Mouse (Mus musculus) MEL (cell line): ENCODE data around the gene Rcan1. TPM values are rescaled to one million over a fixed set of nuclear protein-coding genes. Genes with fewer than 3 reads are reported as not detected.

Experiments
- DNase-seq: peaks from one replicate; pipeline ENCODE4 v3.0.0; 2011; ENCODE audit warnings: low read depth, low spot score
- H3K27ac ChIP-seq: 2 replicates; pipeline ENCODE4 v1.5.1; 2012; ENCODE audit warnings: low read depth, mild to moderate bottlenecking, control low read depth, low read length, moderate library complexity; ENCODE audit not compliant: control insufficient read depth
- H3K27me3 ChIP-seq, 2 experiments: fragments of 150-350 bp in 1 of 2; sonication (generic) in 1 of 2; 2 replicates each; pipeline ENCODE4 v1.6.1; 2012; ENCODE audit warnings: low read length in 2 of 2, mild to moderate bottlenecking in 2 of 2, improper control_type of control experiment in 1 of 2, moderate library complexity in 1 of 2; ENCODE audit not compliant: insufficient read depth in 2 of 2, control insufficient read depth in 1 of 2
- H3K36me3 ChIP-seq, 2 experiments: 2 replicates each; pipeline ENCODE4 v1.6.1; 2012 to 2014; ENCODE audit warnings: low read length in 2 of 2, improper control_type of control experiment in 1 of 2, inconsistent platforms in 1 of 2, mild to moderate bottlenecking in 1 of 2; ENCODE audit not compliant: insufficient read depth in 2 of 2, control insufficient read depth in 1 of 2
- H3K4me1 ChIP-seq, 2 experiments: fragments of 150-350 bp in 1 of 2; sonication (generic) in 1 of 2; 2 replicates each; pipeline ENCODE4 v1.6.1; 2012; ENCODE audit warnings: low read length in 2 of 2, improper control_type of control experiment in 1 of 2, mild to moderate bottlenecking in 1 of 2; ENCODE audit not compliant: insufficient read depth in 2 of 2, control insufficient read depth in 1 of 2
- H3K4me3 ChIP-seq, 2 experiments: fragments of 150-350 bp in 1 of 2; sonication (generic) in 1 of 2; 2 replicates each; pipeline ENCODE4 v1.5.1; 2012; ENCODE audit warnings: low read depth in 2 of 2, low read length in 2 of 2, mild to moderate bottlenecking in 2 of 2, moderate library complexity in 2 of 2, control low read depth in 1 of 2, improper control_type of control experiment in 1 of 2; ENCODE audit not compliant: control insufficient read depth in 1 of 2, insufficient read depth in 1 of 2
- H3K79me2 ChIP-seq: 2 replicates; pipeline ENCODE4 v1.6.1; 2012; ENCODE audit warnings: mild to moderate bottlenecking, low read length, moderate library complexity; ENCODE audit not compliant: control insufficient read depth, poor library complexity, insufficient read depth
- H3K9ac ChIP-seq: 2 replicates; pipeline ENCODE4 v1.6.1; 2012; ENCODE audit warnings: low read depth, mild to moderate bottlenecking, control low read depth, low read length, moderate library complexity; ENCODE audit not compliant: control insufficient read depth, poor library complexity, severe bottlenecking
- H3K9me3 ChIP-seq: fragments of 150-350 bp; sonication (generic); replicated peaks from 2 replicates; pipeline ENCODE4 v1.6.1; 2012; ENCODE audit warnings: mild to moderate bottlenecking, low read length, improper control_type of control experiment, moderate library complexity; ENCODE audit not compliant: insufficient read depth
- BHLHE40 ChIP-seq: IDR thresholded peaks from 2 replicates; pipeline ENCODE4 v1.6.1; 2012; ENCODE audit warnings: low read depth, mild to moderate bottlenecking, inconsistent platforms, low read length, improper control_type of control experiment, borderline replicate concordance
- CHD1 ChIP-seq: IDR thresholded peaks from 2 replicates; pipeline ENCODE4 v1.6.1; 2012; ENCODE audit warnings: low read depth, mild to moderate bottlenecking, inconsistent platforms, low read length, improper control_type of control experiment
- CHD2 ChIP-seq: IDR thresholded peaks from 2 replicates; pipeline ENCODE4 v1.6.1; 2011; ENCODE audit warnings: low read length, improper control_type of control experiment
- CTCF ChIP-seq, 3 experiments: IDR thresholded peaks in 2 of 3; conservative IDR thresholded peaks in 1 of 3; 2 replicates each; pipeline ENCODE4 v1.5.1; 2011 to 2012; ENCODE audit warnings: low read length in 3 of 3, low read depth in 2 of 3, mild to moderate bottlenecking in 2 of 3, improper control_type of control experiment in 1 of 3, inconsistent platforms in 1 of 3, mixed read lengths in 1 of 3, moderate library complexity in 1 of 3; ENCODE audit not compliant: control insufficient read depth in 1 of 3, insufficient read depth in 1 of 3, poor library complexity in 1 of 3, severe bottlenecking in 1 of 3
- ELF1 ChIP-seq: IDR thresholded peaks from 2 replicates; pipeline ENCODE4 v1.6.1; 2014; ENCODE audit warnings: low read depth, mild to moderate bottlenecking, inconsistent platforms, low read length, improper control_type of control experiment, moderate library complexity
- EP300 ChIP-seq, 2 experiments: IDR thresholded peaks; 2 replicates each; pipeline ENCODE4 v1.6.1; 2011; ENCODE audit warnings: improper control_type of control experiment in 2 of 2, low read length in 2 of 2, low read depth in 1 of 2, mild to moderate bottlenecking in 1 of 2
- ETS1 ChIP-seq: IDR thresholded peaks from 2 replicates; pipeline ENCODE4 v1.6.1; 2012; ENCODE audit warnings: low read depth, mild to moderate bottlenecking, inconsistent platforms, low read length, improper control_type of control experiment, moderate library complexity
- GABPA ChIP-seq: IDR thresholded peaks from 2 replicates; pipeline ENCODE4 v1.6.1; 2012; ENCODE audit warnings: low read depth, mild to moderate bottlenecking, inconsistent platforms, low read length, improper control_type of control experiment, moderate library complexity
- GATA1 ChIP-seq: IDR thresholded peaks from 2 replicates; pipeline ENCODE4 v1.6.1; 2011; ENCODE audit warnings: low read depth, low read length, improper control_type of control experiment
- HCFC1 ChIP-seq: IDR thresholded peaks from 2 replicates; pipeline ENCODE4 v1.6.1; 2012; ENCODE audit warnings: low read depth, mild to moderate bottlenecking, inconsistent platforms, low read length, improper control_type of control experiment, moderate library complexity
- JUND ChIP-seq: IDR thresholded peaks from 2 replicates; pipeline ENCODE4 v1.6.1; 2011; ENCODE audit warnings: low read depth, mild to moderate bottlenecking, improper control_type of control experiment, low read length
- KAT2A ChIP-seq: conservative IDR thresholded peaks from 2 replicates; pipeline ENCODE4 v1.6.1; 2012; ENCODE audit warnings: low read depth, low read length, improper control_type of control experiment, inconsistent platforms
- MAFK ChIP-seq: IDR thresholded peaks from 2 replicates; pipeline ENCODE4 v1.6.1; 2011; ENCODE audit warnings: low read depth, mild to moderate bottlenecking, low read length, improper control_type of control experiment, borderline replicate concordance
- MAX ChIP-seq: IDR thresholded peaks from 2 replicates; pipeline ENCODE4 v1.6.1; 2011; ENCODE audit warnings: low read length, improper control_type of control experiment
- MAZ ChIP-seq: IDR thresholded peaks from 2 replicates; pipeline ENCODE4 v1.6.1; 2012; ENCODE audit warnings: low read depth, mild to moderate bottlenecking, inconsistent platforms, low read length, improper control_type of control experiment
- MEF2A ChIP-seq: IDR thresholded peaks from 2 replicates; pipeline ENCODE4 v1.6.1; 2014; ENCODE audit warnings: low read depth, mild to moderate bottlenecking, inconsistent platforms, low read length, improper control_type of control experiment; ENCODE audit not compliant: poor library complexity, insufficient replicate concordance, severe bottlenecking; ENCODE audit errors: extremely low read depth
- MXI1 ChIP-seq: IDR thresholded peaks from 2 replicates; pipeline ENCODE4 v1.6.1; 2011; ENCODE audit warnings: mild to moderate bottlenecking, low read depth, low read length, improper control_type of control experiment
- MYB ChIP-seq: IDR thresholded peaks from 2 replicates; pipeline ENCODE4 v1.6.1; 2011; ENCODE audit warnings: mild to moderate bottlenecking, low read depth, low read length, improper control_type of control experiment
- MYC ChIP-seq: IDR thresholded peaks from 2 replicates; pipeline ENCODE4 v1.6.1; 2011; ENCODE audit warnings: low read depth, mild to moderate bottlenecking, low read length, improper control_type of control experiment, moderate library complexity
- NELFE ChIP-seq: IDR thresholded peaks from 2 replicates; pipeline ENCODE4 v1.6.1; 2011; ENCODE audit warnings: low read depth, low read length, improper control_type of control experiment
- NRF1 ChIP-seq: IDR thresholded peaks from 2 replicates; pipeline ENCODE4 v1.6.1; 2014; ENCODE audit warnings: low read depth, mild to moderate bottlenecking, inconsistent platforms, low read length, improper control_type of control experiment, moderate library complexity; ENCODE audit not compliant: poor library complexity, insufficient read depth, severe bottlenecking
- POLR2A ChIP-seq, 2 experiments: IDR thresholded peaks; 2 replicates each; pipeline ENCODE4 v1.6.1; 2011 to 2012; ENCODE audit warnings: low read length in 2 of 2, mild to moderate bottlenecking in 2 of 2, control low read depth in 1 of 2, improper control_type of control experiment in 1 of 2, low read depth in 1 of 2, moderate library complexity in 1 of 2; ENCODE audit not compliant: control insufficient read depth in 1 of 2, insufficient read depth in 1 of 2, poor library complexity in 1 of 2
- POLR2AphosphoS2 ChIP-seq: IDR thresholded peaks from 2 replicates; pipeline ENCODE4 v1.6.1; 2011; ENCODE audit warnings: low read length, improper control_type of control experiment
- POLR2AphosphoS5 ChIP-seq: IDR thresholded peaks from 2 replicates; pipeline ENCODE4 v1.6.1; 2012; ENCODE audit warnings: low read depth, borderline replicate concordance, mild to moderate bottlenecking, inconsistent platforms, low read length, moderate library complexity, mixed read lengths
- RAD21 ChIP-seq: IDR thresholded peaks from 2 replicates; pipeline ENCODE4 v1.6.1; 2011; ENCODE audit warnings: mild to moderate bottlenecking, low read depth, low read length, improper control_type of control experiment
- RCOR1 ChIP-seq: IDR thresholded peaks from 2 replicates; pipeline ENCODE4 v1.6.1; 2012; ENCODE audit warnings: low read depth, mild to moderate bottlenecking, inconsistent platforms, low read length, improper control_type of control experiment
- SIN3A ChIP-seq: IDR thresholded peaks from 2 replicates; pipeline ENCODE4 v1.6.1; 2012; ENCODE audit warnings: low read length, improper control_type of control experiment, inconsistent platforms
- SMC3 ChIP-seq: IDR thresholded peaks from 2 replicates; pipeline ENCODE4 v1.6.1; 2011; ENCODE audit warnings: low read depth, low read length, improper control_type of control experiment
- TAL1 ChIP-seq: IDR thresholded peaks from 2 replicates; pipeline ENCODE4 v1.6.1; 2012; ENCODE audit warnings: mild to moderate bottlenecking, inconsistent platforms, low read length, moderate library complexity, mixed read lengths
- TBP ChIP-seq: IDR thresholded peaks from 2 replicates; pipeline ENCODE4 v1.8.0; 2011; ENCODE audit warnings: low read depth, low read length, improper control_type of control experiment
- TCF12 ChIP-seq: IDR thresholded peaks from 2 replicates; pipeline ENCODE4 v1.6.1; 2014; ENCODE audit warnings: low read depth, mild to moderate bottlenecking, inconsistent platforms, low read length, improper control_type of control experiment, moderate library complexity
- UBTF ChIP-seq: IDR thresholded peaks from 2 replicates; pipeline ENCODE4 v1.6.1; 2012; ENCODE audit warnings: low read depth, mild to moderate bottlenecking, inconsistent platforms, low read length, improper control_type of control experiment, moderate library complexity, borderline replicate concordance; ENCODE audit not compliant: insufficient read depth
- USF1 ChIP-seq: IDR thresholded peaks from 2 replicates; pipeline ENCODE4 v1.6.1; 2014; ENCODE audit warnings: low read depth, mild to moderate bottlenecking, inconsistent platforms, low read length, improper control_type of control experiment, moderate library complexity
- USF2 ChIP-seq, 2 experiments: IDR thresholded peaks; 2 replicates each; pipeline ENCODE4 v1.6.1; 2011 to 2012; ENCODE audit warnings: improper control_type of control experiment in 2 of 2, low read length in 2 of 2, borderline replicate concordance in 1 of 2, inconsistent platforms in 1 of 2, low read depth in 1 of 2, mild to moderate bottlenecking in 1 of 2; ENCODE audit not compliant: insufficient read depth in 1 of 2
- ZC3H11A ChIP-seq: IDR thresholded peaks from 2 replicates; pipeline ENCODE4 v1.6.1; 2012; ENCODE audit warnings: low read depth, mild to moderate bottlenecking, inconsistent platforms, low read length, improper control_type of control experiment
- ZKSCAN1 ChIP-seq: IDR thresholded peaks from 2 replicates; pipeline ENCODE4 v1.6.1; 2012; ENCODE audit warnings: low read depth, mild to moderate bottlenecking, inconsistent platforms, low read length, improper control_type of control experiment, moderate library complexity
- ZMIZ1 ChIP-seq: IDR thresholded peaks from 2 replicates; pipeline ENCODE4 v1.6.1; 2012; ENCODE audit warnings: low read depth, mild to moderate bottlenecking, inconsistent platforms, low read length, improper control_type of control experiment, moderate library complexity
- ZNF384 ChIP-seq: IDR thresholded peaks from 2 replicates; pipeline ENCODE4 v1.6.1; 2012; ENCODE audit warnings: low read depth, mild to moderate bottlenecking, inconsistent platforms, low read length, improper control_type of control experiment
- polyA plus RNA-seq, 2 experiments: library from polyadenylated mRNA; stranded (reverse) in 1 of 2; unstranded in 1 of 2; fragments of >175 nt in 1 of 2; fragments of >200 nt in 1 of 2; gene quantifications; 2 replicates each; pipeline versions ENCODE4 v1.2.1 to v1.2.4; 2012; ENCODE audit warnings: low replicate concordance in 2 of 2, low read depth in 1 of 2; ENCODE audit not compliant: insufficient read length in 2 of 2, insufficient read depth in 1 of 2, missing spikeins in 1 of 2
- total RNA-seq: library from RNA; depleted of rRNA; stranded (reverse); fragments of 300-350 nt; gene quantifications from 2 replicates; pipeline ENCODE4 v1.2.3, GENCODE M21; 2012

Gene Rcan1
- total and polyA plus RNA-seq, 3 experiments = 9.5 to 14.6 TPM; not detected in 1

DNA sequence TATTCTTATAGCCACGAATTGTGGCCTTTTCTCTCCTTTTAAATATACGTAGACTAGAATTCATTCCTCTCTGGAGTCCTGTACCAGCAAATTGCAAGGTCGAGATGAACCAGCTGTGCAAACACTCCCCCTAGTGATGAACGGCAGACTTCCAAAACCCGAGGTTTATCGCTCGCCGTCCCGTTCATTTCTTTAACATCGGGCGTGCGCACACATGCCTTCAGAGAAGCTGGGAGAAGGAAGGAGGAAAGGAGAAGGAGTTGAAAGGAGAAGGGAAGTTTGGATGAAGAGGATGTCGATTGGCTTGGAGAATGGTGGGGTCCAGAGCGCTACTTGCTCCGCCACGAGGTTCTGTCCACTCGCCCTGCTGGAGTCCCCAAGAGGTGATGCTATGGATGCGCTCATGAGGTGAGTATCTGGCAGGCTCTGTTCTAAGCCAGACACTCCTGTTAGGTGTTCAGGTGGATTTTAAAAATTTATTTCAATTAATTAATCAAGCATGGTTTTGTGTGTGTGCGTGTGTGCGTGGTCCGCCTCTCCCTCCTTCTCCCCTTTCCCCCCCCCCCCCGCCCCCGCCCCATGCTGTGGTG lies 8.0 kb upstream of the Rcan1 start:
- no peak overlapping the region for H3K4me3 ChIP-seq

DNA sequence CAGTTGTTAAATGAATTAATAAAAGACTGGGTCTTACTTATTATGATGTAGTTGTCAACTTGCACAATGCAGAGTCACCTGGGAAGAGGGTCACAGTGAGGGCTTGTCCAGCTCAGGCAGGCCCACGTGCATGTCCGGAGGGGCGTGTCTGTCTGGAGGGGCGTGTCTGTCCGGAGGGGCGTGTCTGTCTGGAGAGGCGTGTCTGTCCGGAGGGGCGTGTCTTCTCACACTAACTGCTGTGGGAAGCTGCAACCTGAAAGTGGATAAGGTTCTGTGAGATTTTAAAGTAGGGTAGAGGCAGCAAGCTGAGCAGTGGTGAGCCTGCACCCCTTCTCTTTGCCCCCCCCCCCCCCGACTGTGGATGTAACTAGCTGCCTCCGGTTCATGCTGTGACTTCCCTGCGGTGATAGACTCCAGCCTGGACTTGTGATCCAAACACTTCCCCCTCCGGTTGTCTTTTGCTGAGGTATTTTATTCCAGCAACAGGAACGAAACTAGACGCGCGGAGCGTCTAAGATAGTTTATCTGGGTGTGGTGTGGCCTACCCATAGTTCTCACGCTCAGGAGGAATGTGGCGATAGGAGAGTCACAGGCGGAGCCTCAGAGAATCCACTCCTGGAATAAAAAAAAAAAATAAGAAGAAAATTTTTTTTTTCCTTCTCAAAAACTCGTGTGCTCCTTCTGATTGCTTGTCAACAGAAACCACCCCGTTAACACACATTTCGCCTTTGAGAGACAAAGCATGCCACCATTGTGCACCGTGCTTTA lies 4.6 kb upstream of the Rcan1 start:
- peak overlapping the region; percentile 46 to 48 for H3K4me3 ChIP-seq
- no peaks in the 10 kb centered on the region for H3K79me2 ChIP-seq
- H3K4me1 ChIP-seq = peaks cover 0 to 2% of the 10 kb centered on the region in 2 experiments; a peak in 1 of 4 replicates
- peak overlapping the region; percentile 38 for H3K27ac ChIP-seq
- peaks cover 0 to 3% of the 10 kb centered on the region in 2 experiments; a peak in 1 of 4 replicates for H3K36me3 ChIP-seq
- peak overlapping the region; percentile 56 for H3K9ac ChIP-seq
- H3K9me3 ChIP-seq = no peaks in the 10 kb centered on the region
- peak; percentile 85 for DNase-seq
- H3K27me3 ChIP-seq = no peaks in the 10 kb centered on the region; a peak in 1 of 4 replicates
- TF ChIP-seq ZC3H11A (no peak), ZKSCAN1 (no peak), CHD2 (no peak), BHLHE40 (peak; percentile 54; the same call in 1 of the 2 replicates), USF2 (IDR thresholded peaks at IDR 0.05; ENCODE audit: borderline replicate concordance in 1 of 2, insufficient read depth in 1 of 2, low read depth in 1 of 2, low read length in 2 of 2) (no peak), NRF1 (no peak), ELF1 (no peak), MAX (peak; percentile 42), MAZ (0 out of 2 replicates have a peak, but pooled peaks have one; percentile 24), POLR2AphosphoS2 (no peak), SMC3 (no peak), SIN3A (peak; percentile 74), MXI1 (peak; percentile 73), EP300 (IDR thresholded peaks at IDR 0.05; ENCODE audit: low read depth in 1 of 2, low read length in 2 of 2) (peak; percentile 56 to 64; a peak in 3 of 4 replicates), NELFE (no peak)

More for the DNA sequence above, 8.0 kb upstream of the Rcan1 start:
- DNase-seq = peak; percentile 74
- Histone ChIP-seq H3K4me1 (peaks cover 0 to 12% of the 10 kb centered on the region in 2 experiments; a peak in 2 of 4 replicates), H3K79me2 (no peaks in the 10 kb centered on the region), H3K27me3 (no peaks in the 10 kb centered on the region; a peak in 1 of 4 replicates), H3K27ac (no peak overlapping the region), H3K9ac (no peak overlapping the region), H3K36me3 (peaks cover 0 to 7% of the 10 kb centered on the region in 2 experiments; a peak in 2 of 4 replicates)
- TF ChIP-seq CTCF (IDR thresholded peaks at IDR 0.05 in 2 of 3, conservative IDR thresholded peaks at IDR 0.05 in 1 of 3; ENCODE audit: control insufficient read depth in 1 of 3, insufficient read depth in 1 of 3, low read depth in 2 of 3, low read length in 3 of 3, poor library complexity in 1 of 3, severe bottlenecking in 1 of 3) (peak; percentile 42 to 80 (median 63); a peak in 5 of 6 replicates), MAZ (no peak), RAD21 (peak; percentile 75), UBTF (no peak), NRF1 (no peak), MYB (no peak), ZKSCAN1 (no peak), SIN3A (no peak), GATA1 (no peak), RCOR1 (no peak), GABPA (no peak), CHD2 (no peak), ETS1 (no peak), ZNF384 (no peak), SMC3 (peak; percentile 63), POLR2AphosphoS2 (no peak), HCFC1 (no peak), JUND (no peak), MAFK (no peak), TAL1 (no peak), USF2 (IDR thresholded peaks at IDR 0.05; ENCODE audit: borderline replicate concordance in 1 of 2, insufficient read depth in 1 of 2, low read depth in 1 of 2, low read length in 2 of 2) (no peak), KAT2A (no peak), MYC (no peak), MAX (no peak), ELF1 (no peak), POLR2A (IDR thresholded peaks at IDR 0.05; ENCODE audit: control insufficient read depth in 1 of 2, insufficient read depth in 1 of 2, low read depth in 1 of 2, low read length in 2 of 2, poor library complexity in 1 of 2) (no peak), TCF12 (no peak), ZC3H11A (peak; percentile 33; the same call in 1 of the 2 replicates), NELFE (no peak), MEF2A (no peak), POLR2AphosphoS5 (no peak), CHD1 (no peak), TBP (no peak), USF1 (no peak), ZMIZ1 (no peak)
- TF ChIP-seq, all 39 proteins: peak for 4
- H3K9me3 ChIP-seq = no peaks in the 10 kb centered on the region
